Mouse (Mus musculus): Measurements from ENCODE around the gene Stag1.

DNA sequence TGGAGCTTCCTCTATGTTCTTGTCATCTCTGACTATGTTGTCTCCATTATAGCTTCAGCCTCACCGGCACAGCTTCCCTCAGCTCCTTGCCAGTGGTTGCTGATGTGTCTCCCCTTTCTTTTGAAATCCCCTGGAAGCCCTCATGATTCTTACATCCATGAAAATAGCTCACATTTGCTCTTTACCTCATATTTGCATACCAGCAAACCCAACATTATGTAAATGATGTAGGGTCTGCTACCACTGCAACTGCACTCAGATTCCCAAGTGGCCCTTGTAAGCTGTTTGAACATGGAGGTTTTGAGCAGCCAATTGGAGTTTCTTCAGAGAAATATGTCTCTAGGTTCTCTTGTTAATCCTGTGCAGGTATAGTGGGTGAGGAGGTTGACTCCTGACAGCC lies 110.0 kb downstream of the Stag1 start:
- no peak for TF ChIP-seq CTCF (IDR thresholded peaks at IDR 0.05; ENCODE audit: low read depth, low read length)
- no peak for TF ChIP-seq POLR2A (IDR thresholded peaks at IDR 0.05; ENCODE audit: insufficient read depth, low read length)
